Mouse (Mus musculus) left cerebral cortex, adult 2 months (tissue): Measurements from ENCODE around the gene Mmp12. TPM values are rescaled to one million over a fixed set of nuclear protein-coding genes. Genes with fewer than 3 reads are reported as not detected.
"Not testable (repeated sequence)": the region's sequence is repeated elsewhere in the genome, so short reads cannot be mapped to it uniquely, and the experiment has no call there.

ENCODE experiments used
- DNase-seq, 2 experiments: peaks; one replicate each; pipeline ENCODE4 v3.0.0; 2021 to 2022; ENCODE audit warnings: low spot score in 2 of 2, mixed read lengths in 1 of 2; ENCODE audit errors: extremely low spot score in 1 of 2
- H3K27ac ChIP-seq: fragments of 200-600 bp; 2 replicates; pipeline ENCODE4 v1.8.1; 2022
- H3K4me3 ChIP-seq: fragments of 200-600 bp; 2 replicates; pipeline ENCODE4 v1.8.1; 2022
- CTCF ChIP-seq: fragments of 200-600 bp; IDR thresholded peaks from 2 replicates; pipeline ENCODE4 v1.8.1; 2022; ENCODE audit warnings: antibody characterized with exemption, mild to moderate bottlenecking, moderate library complexity
- intact Hi-C: fragments of 180-260 bp; cut with DNase I; formaldehyde crosslinking; loops from one replicate; pipeline ENCODE4 v1.15.1; 2025
- long read RNA-seq, 2 experiments: library from polyadenylated mRNA; stranded (forward); transcript quantifications; one replicate each; pipeline ENCODE4 v2.0.0; 2021; ENCODE audit warnings: borderline mapping rate in 2 of 2
- total RNA-seq, 2 experiments: library from RNA; stranded (reverse); gene quantifications; 2 replicates each; pipeline ENCODE4 v1.2.3; 2021

The Mmp12 gene
- total RNA-seq, result not detected
- long read RNA-seq, experiment 1, partial matches to known transcripts, result 0 of 1 reads
- long read RNA-seq, experiment 1, other reads (novel, unspliced or antisense), result 0 of 1 reads
- long read RNA-seq, experiment 2, result 0 reads

DNA sequence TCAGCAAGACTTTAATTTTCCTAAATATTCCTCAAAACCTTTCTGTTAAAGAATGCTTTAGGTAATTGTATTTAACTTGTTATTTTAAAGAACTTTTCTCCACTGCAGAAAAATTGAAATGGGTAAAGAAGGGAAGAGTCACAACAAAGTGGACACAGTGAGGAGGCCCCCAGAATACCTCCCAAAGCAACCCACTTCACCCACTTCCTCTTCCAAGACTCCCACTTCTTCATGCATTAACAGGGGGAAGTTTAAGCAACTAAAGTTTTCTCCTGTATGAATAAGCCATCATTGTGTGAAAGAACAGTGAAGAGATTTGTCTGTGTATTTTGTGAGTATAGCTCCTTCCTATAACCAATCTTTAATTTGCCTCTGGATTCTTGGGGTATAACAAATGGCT, at the start of gene Mmp12:
Gene Mmp12 (plus strand): TSS at position 275 of the 400 bp plus-strand sequence.
- no peak within 1 kb of the TSS for H3K4me3 ChIP-seq
- no peak for TF ChIP-seq CTCF
- no peak within 1 kb of the TSS for H3K27ac ChIP-seq
- DNase-seq, result no peak
- intact Hi-C loops, result no loop called here

DNA sequence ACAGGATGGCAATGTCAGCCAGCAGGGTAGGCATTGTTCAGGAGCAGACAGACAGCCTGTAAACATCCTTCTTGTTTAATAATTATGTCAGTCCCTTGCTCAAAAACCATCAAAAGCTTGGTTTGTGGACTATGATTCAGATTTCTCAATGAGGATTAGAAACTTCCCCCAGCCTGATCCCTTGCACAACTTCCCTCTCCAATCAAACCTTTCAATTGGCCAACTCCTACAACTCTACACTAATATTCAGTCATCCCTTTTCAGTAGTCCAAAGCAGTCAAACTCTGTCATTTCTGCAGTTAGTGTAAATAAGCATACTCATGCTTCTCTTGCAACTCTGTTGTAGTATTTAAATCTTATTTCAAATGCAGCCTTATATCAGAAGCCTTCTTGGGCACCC, 12.3 kb upstream of the Mmp12 start:
- TF ChIP-seq CTCF, result no peak
- DNase-seq, result no peak
- intact Hi-C loops, result no loop called here
- Histone ChIP-seq H3K4me3 (no peak overlapping the region), H3K27ac (no peak overlapping the region)

DNA sequence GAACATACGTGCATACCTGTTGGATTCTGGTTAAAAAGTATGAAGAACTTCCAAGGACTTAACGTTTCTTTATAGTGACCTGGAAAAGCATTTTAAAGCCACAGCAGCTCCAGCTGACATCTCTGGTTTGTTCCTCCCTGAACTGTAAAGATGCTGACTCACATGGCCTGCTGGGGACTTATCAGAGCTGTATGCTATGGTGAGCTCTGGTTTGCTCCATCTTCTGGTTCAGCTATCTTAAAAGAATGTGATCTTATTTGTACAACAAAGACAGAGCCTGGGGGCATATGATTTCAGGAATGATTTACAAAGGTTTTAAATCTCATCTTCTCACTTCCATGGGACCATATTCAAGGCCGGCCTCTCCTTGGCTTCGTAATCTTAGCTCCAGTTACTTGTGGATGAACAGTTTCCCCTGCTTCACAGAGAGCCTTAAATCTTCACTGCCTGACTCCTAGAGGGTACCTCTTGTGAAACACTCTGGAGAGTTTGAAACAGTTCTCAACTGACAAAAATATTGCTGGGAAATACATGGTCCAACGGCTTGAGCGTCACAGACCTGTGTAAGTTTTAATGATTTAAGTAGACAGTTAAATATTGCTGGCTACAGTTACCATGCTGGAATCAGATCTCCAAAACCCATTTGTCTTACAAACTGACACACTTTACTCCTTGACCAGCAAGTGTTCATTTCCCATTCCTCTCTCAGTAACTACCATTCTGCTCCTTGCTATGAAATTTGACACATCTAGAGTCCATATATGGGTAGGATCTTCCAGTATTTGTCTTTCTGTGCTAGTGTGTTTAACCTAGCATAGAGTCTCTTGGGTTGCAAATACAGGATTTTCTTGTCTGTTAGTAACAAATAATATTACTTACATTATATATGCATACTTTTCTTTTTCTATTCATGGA, 8.2 kb upstream of the Mmp12 start:
- no peak for DNase-seq
- H3K27ac ChIP-seq, result no peak overlapping the region
- no peak for TF ChIP-seq CTCF
- no peak overlapping the region for H3K4me3 ChIP-seq
- intact Hi-C loops, result no loop called here

DNA sequence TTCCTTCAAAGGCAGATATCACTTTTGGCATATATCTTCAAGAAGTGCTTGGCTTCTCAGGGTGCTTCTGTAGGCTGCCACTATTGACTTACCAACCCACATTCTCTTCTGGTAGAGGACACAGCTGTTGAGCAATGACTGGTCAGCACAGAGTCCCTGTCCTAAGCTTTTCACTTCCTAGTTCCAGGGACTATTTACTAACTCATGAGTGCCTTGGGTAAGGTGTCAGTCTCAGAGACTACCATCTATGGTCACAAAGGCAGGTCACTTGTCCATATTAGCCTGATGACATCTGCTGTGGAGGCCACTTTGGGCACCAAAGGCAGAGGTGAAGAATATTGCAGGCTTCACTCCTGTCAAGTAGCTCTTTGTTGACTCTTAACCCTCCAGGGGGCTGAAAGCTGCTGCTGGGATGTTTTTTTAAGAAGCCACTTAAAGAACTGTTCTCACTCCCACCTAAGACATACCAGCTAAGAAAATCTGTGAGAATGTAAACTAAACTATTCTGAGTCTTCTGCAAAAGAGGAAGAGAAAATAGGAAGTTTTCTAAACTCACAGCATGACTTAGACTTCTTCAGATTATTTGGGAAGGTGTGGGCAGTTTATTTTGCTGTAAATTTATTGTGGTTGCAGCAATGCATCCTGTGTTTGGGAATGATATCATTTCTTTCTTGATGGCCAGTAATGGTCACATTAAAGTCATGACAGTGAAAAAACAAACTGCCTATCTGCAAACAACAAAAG, 7.3 kb upstream of the Mmp12 start:
- no peak for DNase-seq
- no peak overlapping the region for H3K4me3 ChIP-seq
- intact Hi-C loops, result no loop called here
- TF ChIP-seq CTCF, result no peak
- H3K27ac ChIP-seq, result no peak overlapping the region

DNA sequence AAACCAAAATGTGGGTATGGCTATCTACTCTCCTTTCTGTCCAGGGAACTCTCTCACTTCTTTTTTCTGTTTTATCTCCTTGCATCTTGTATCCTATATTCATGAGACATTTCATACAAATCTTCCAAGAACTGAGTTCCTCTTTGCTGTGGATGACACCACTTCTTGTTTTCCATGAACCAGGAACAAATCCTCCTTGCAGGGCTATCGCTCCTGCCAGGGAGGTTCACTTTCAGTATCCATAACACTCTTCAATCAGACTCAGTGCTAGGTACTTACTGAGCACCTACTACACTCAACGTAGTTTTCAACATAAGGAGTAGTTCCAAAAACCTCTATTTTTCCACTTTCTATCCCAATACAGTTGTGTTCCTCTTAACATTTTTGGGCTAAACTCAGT, 1.3 kb downstream of the Mmp12 start:
- no peak for TF ChIP-seq CTCF
- intact Hi-C loops, result no loop called here

DNA sequence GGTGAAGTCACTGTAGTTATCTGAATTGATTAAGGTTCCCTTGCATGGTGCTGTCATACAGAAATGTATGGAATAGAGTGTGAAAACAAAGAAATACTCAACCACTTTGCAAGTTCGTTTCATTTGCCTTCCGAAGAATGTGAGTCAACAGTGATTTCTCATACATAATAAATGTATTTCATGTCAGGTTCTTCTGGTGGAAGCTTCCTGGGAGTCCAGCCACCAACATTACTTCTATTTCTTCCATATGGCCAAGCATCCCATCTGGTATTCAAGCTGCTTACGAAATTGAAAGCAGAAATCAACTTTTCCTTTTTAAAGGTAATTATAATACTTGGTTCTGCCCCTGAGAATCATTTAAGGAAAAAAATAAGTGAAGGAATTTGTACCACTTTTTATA, 10.4 kb downstream of the Mmp12 start:
- TF ChIP-seq CTCF, result no peak
- no peak for DNase-seq
- no peak overlapping the region for H3K27ac ChIP-seq
- intact Hi-C loops, result no loop called here
- no peak overlapping the region for H3K4me3 ChIP-seq

More for the DNA sequence above, 1.3 kb downstream of the Mmp12 start:
- DNase-seq, result no peak
- H3K4me3 ChIP-seq, result no peak overlapping the region
- H3K27ac ChIP-seq, result no peak overlapping the region

DNA sequence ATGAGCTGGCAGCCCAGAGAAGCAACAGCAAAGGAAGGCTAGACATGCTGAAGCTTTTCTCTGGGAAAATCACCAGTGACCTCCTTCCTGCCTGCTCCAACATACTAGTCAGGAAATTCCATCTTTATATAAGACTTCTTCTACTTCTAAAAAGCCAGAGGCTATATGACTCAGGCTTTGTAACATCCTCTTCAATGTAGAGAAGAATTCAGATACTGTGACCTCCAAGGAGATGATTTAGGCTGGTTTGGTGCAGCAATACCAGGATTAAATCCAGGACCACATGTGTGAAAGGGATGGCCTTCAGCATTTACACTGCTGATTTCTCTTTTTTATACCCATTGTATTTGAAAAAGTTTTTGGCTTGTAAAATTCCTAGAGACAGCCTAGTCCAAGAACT, 43.8 kb downstream of the Mmp12 start, which contains the start of gene Mmp1b:
Gene Mmp1b (minus strand): TSS at position 101 of the 400 bp plus-strand sequence.
- no peak within 1 kb of the TSS for H3K27ac ChIP-seq
- DNase-seq, result no peak
- H3K4me3 ChIP-seq, result no peak within 1 kb of the TSS
- intact Hi-C loops, result no loop called here
- TF ChIP-seq CTCF, result no peak

DNA sequence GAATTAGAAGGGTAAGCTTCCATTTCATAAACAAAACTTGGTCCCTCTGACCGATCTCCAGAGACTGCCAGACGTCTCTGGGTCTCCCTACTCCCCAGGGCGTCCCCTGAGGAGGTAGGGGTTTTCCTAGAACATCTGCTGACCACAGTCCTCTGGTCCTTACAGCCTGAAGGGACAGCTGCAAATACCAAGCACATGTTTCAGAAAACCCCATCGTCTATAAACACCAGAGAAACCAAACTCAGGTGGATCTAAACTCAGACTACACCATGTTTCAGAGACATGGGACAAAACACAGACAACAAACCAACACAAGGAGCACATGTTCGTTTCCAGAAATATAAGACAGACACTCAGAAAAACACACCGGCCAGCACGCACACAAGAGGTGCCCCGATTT, 52.4 kb downstream of the Mmp12 start:
- not testable (repeated sequence) for DNase-seq, H3K27ac ChIP-seq, H3K4me3 ChIP-seq
- intact Hi-C loops, result loop anchor here (5.0 kb wide), 1 partner anchor 66 kb away; no protein-coding TSS in a partner anchor

Other genes starting within 250 kb of the Mmp12 start
- 10 to 100 TPM; 33.1 to 34.5 TPM for gene Dync2h1, start 159.9 kb upstream of the Mmp12 start, total RNA-seq
- gene Dcun1d5, start 159.9 kb upstream of the Mmp12 start, total RNA-seq, result 10 to 100 TPM; 81.9 to 82.9 TPM
- not detected for gene Mmp13, start 71.9 kb upstream of the Mmp12 start, total RNA-seq
- not detected for gene Mmp1b, start 43.7 kb downstream of the Mmp12 start, total RNA-seq
- not detected for gene Mmp3, start 101.4 kb downstream of the Mmp12 start, total RNA-seq
- not detected for gene Mmp10, start 158.0 kb downstream of the Mmp12 start, total RNA-seq
- gene Mmp8, start 214.1 kb downstream of the Mmp12 start, total RNA-seq, result under 1 TPM in 1 of 2 experiments, not detected in 1; 0.14 TPM
- gene Mmp27, start 227.0 kb downstream of the Mmp12 start, total RNA-seq, result not detected